Mouse (Mus musculus) layer of hippocampus, adult 9-11 months (tissue): ENCODE measurements around the gene Fap.
A peak's percentile ranks its signal among the peaks of the same experiment; 100 is the strongest.

Experiments
- DNase-seq: peaks from one replicate; pipeline ENCODE4 v3.0.0; 2022

Fap gene

DNA sequence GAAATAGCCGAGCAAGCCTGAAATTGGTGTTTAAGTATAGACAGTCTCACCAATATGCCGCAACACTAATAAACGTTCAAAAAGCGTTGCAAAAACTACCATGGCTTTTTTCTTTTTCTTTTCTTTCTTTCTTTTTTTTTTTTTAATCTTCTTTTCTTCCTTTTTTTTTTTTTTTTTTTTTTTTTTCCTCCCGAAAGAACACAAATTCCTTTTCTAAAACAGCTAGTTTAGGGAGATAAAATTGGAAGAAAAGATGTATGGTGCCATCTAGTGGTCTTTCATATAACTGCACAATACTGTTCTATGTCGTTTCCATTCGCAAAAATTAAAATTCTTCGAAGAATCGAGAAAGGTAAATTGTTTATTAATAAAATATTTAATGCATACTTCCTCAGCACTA, 115.8 kb downstream of the Fap start:
- DNase-seq, result no peak

DNA sequence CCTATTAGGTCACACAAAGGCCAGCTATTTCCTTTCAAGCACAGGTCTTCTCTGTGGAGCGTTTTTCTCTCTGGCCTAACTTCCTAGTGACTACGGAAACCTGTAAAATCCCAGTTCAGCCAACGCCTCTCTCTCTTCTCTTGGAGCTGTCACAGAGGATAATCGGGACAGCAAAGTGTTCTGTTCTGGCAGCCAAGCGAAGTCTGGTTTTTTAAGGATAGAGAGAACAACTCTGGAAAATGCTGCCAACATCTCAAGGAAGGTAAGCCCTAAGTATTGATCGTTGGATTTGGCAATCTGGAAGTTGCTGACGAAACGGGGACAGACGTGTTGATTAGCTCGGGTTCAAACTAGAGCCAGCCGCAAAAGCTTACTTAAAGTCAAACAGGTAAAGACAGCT, 118.9 kb downstream of the Fap start:
- DNase-seq, result no peak

DNA sequence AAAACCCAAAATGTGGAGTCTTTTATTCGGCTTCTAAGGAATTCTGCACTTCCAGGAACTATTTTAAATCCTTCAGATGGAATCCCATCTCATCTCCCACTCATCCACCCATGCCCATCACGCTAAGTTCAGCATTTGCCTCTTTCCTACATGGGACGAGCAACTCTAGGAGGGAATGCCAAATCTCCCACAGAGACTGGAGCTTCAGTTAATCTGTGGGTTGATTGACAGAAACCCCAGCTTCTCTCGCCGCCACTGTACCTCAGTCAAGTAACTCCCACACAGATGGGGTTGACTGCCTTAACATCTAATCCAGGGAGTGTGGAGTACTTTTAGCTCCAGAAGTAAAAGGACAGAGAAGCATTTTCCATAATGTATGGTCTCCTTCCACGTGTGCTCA, 119.8 kb downstream of the Fap start:
- DNase-seq, result peak; percentile 5
